Comparison of ENCODE assay signal across 11 mouse cellular contexts in the genomic region with DNA sequence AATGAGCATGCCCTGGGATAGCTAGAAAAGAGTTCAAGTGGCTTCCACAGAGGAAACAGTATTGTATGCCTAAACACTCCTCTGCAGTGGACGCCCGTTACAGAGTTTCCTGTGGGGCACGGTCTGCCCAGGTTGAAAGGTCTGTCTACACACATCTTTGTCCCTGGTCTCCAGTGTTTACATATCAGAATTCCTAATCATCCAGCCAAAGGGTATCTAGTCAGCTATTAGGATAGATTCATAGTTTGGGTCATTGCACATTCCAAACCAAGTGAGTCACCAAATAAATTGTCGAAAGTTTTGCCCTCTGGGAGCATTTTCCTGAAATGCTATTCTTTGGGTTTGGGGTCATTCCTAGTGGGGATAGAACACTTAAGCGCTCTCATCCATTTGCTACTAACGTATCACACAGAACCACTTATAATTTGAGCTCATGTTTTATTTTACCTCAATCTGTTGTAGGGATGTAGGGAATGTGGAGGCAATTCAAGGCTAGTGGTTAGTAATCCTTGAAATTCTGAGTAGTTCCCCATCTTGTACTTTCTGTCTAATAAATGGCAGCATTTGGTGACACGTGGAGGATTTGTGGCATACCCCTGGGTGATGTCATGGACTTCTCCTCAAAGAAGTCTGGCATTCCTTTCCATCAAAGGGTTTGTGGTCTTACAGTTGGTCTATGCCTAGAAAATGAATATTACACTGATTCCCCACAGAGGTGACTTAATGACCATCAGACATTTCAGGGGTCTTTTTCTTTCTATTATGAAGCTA. TPM values are rescaled to one million over a fixed set of nuclear protein-coding genes. Genes with fewer than 3 reads are reported as not detected.
DNase-seq lines count a peak whose midpoint lies in the region; ATAC-seq and TF ChIP-seq lines count a peak whose summit lies in the region.
"Had no signal": no experiment of that assay in that cellular context is flagged by ENCODE, and none has a peak within 500 bp of the region (broad histone marks: within the 10 kb centered on the region; RNA-seq: fewer than 3 reads in every experiment).

No protein-coding gene starts in this region.

- no peak overlapping the region for H3K4me2 ChIP-seq in intestine, embryonic 14.5 days (ENCODE audit: low read length)
- peak overlapping the region; percentile 65 for H3K4me2 ChIP-seq in myocyte (ENCODE audit: low read depth)

- peak; percentile 34 for DNase-seq in adrenal gland, adult 2 months
- no peak for DNase-seq in adrenal gland, postnatal 4 days (ENCODE audit: low spot score in 2 of 2)
- peak; percentile 82 for DNase-seq in liver, adult 2 months (ENCODE audit: extremely low read depth, low read depth, low spot score)
- no peak for DNase-seq in liver
- no peak for DNase-seq in intestine, embryonic 14.5 days (ENCODE audit: low spot score)
- no peak for DNase-seq in ovary, postnatal 36 days (ENCODE audit: low spot score)
- DNase-seq in natural killer cell, adult 2 months (ENCODE audit: low spot score in 2 of 2) = no peak
- DNase-seq: cerebellum, postnatal 36 days; gastrocnemius, postnatal 14 days; kidney, adult 2 months had no signal

- no peak overlapping the region for H3K4me3 ChIP-seq in liver, adult 2 months (ENCODE audit: insufficient read depth, low read depth, low read length)
- H3K4me3 ChIP-seq in intestine, embryonic 14.5 days (ENCODE audit: low read depth, low read length) = no peak overlapping the region
- no peak overlapping the region for H3K4me3 ChIP-seq in myocyte

- H3K4me1 ChIP-seq in liver, adult 2 months (ENCODE audit: control insufficient read depth, insufficient read depth, low read length) = peaks cover 7% of the 10 kb centered on the region
- H3K4me1 ChIP-seq in intestine, embryonic 14.5 days (replicated peaks; ENCODE audit: control insufficient read depth, insufficient read depth, low read length) = peaks cover 14% of the 10 kb centered on the region

- no peak overlapping the region for H3ac ChIP-seq in myocyte (ENCODE audit: control insufficient read depth, insufficient read length)

- 40% methylated on average over 7 of the region's 7 CpGs for WGBS in liver, adult 2 months
- WGBS in intestine, embryonic 14.5 days = 44% methylated on average over 7 of the region's 7 CpGs

- no peak for TF ChIP-seq CTCF in liver, adult 2 months (IDR thresholded peaks at IDR 0.05; ENCODE audit: low read depth, low read length)

- H3K27me3 ChIP-seq in liver, adult 2 months (ENCODE audit: control insufficient read depth, insufficient read depth, low read length) = no peaks in the 10 kb centered on the region
- H3K27me3 ChIP-seq in intestine, embryonic 14.5 days (replicated peaks; ENCODE audit: control insufficient read depth, insufficient read depth, low read length) = no peaks in the 10 kb centered on the region
- H3K27me3 ChIP-seq in myocyte (ENCODE audit: control insufficient read depth, insufficient read depth, insufficient read length) = no peaks in the 10 kb centered on the region

- no peaks in the 10 kb centered on the region for H3K9me3 ChIP-seq in intestine, embryonic 14.5 days (ENCODE audit: control insufficient read depth, low read length)

- H3K79me2 ChIP-seq in liver, adult 2 months (ENCODE audit: control insufficient read depth, insufficient read depth, low read length) = peaks cover 3% of the 10 kb centered on the region; the same call in 1 of the 2 replicates
- H3K79me2 ChIP-seq in myocyte (ENCODE audit: control insufficient read depth, insufficient read depth) = peaks cover 46% of the 10 kb centered on the region

- H3K27ac ChIP-seq in liver, adult 2 months (replicated peaks; ENCODE audit: insufficient read depth, low read depth, low read length) = 0 out of 2 replicates have a peak overlapping the region, but pooled peaks have one; percentile 0
- H3K27ac ChIP-seq in intestine, embryonic 14.5 days (ENCODE audit: low read depth) = peak overlapping the region; percentile 77

- TF ChIP-seq POLR2A in liver, adult 2 months (IDR thresholded peaks at IDR 0.05; ENCODE audit: extremely low read depth, insufficient read depth, low read length) = no peak
- TF ChIP-seq POLR2A in myocyte (IDR thresholded peaks at IDR 0.05; ENCODE audit: insufficient read length, low read depth) = no peak

- ATAC-seq in intestine, embryonic 14.5 days (replicated peaks; ENCODE audit: low FRiP score, low TSS enrichment, low read depth) = no peak

- H3K9ac ChIP-seq in liver, adult 2 months (ENCODE audit: low read depth, low read length) = no peak overlapping the region
- H3K9ac ChIP-seq in intestine, embryonic 14.5 days (ENCODE audit: low read length) = no peak overlapping the region

- H3K36me3 ChIP-seq in liver, adult 2 months (ENCODE audit: control insufficient read depth, insufficient read depth, low read length) = no peaks in the 10 kb centered on the region
- H3K36me3 ChIP-seq in intestine, embryonic 14.5 days (ENCODE audit: control insufficient read depth, insufficient read depth, low read length) = no peaks in the 10 kb centered on the region
- no peaks in the 10 kb centered on the region for H3K36me3 ChIP-seq in myocyte (ENCODE audit: control insufficient read depth, insufficient read depth)

TF ChIP-seq in myocyte, 11 proteins besides CTCF, POLR2A, EP300 and RAD21:
- no peak for TF ChIP-seq MAX (IDR thresholded peaks at IDR 0.05; ENCODE audit: low read depth)
- 0 out of 2 replicates have a peak, but pooled peaks have one; percentile 15 for TF ChIP-seq CEBPB (IDR thresholded peaks at IDR 0.05; ENCODE audit: insufficient read depth, poor library complexity, severe bottlenecking)
- peak; percentile 14 for TF ChIP-seq TCF12 (IDR thresholded peaks at IDR 0.05; ENCODE audit: insufficient read depth, poor library complexity, severe bottlenecking)
- TF ChIP-seq TCF3 (IDR thresholded peaks at IDR 0.05; ENCODE audit: insufficient read length, low read depth) = no peak
- TF ChIP-seq POLR2AphosphoS2 (IDR thresholded peaks at IDR 0.05; ENCODE audit: insufficient read length, low read depth) = no peak
- peak; percentile 79 for TF ChIP-seq USF1 (IDR thresholded peaks at IDR 0.05; ENCODE audit: low read depth)
- TF ChIP-seq MYOD1 (IDR thresholded peaks at IDR 0.05; ENCODE audit: control insufficient read depth in 1 of 3, insufficient read length in 2 of 3, low read depth in 2 of 3) = peak in 1 of 3 experiments; percentile 11
- TF ChIP-seq MYOG (IDR thresholded peaks at IDR 0.05; ENCODE audit: control insufficient read depth in 1 of 3, insufficient read depth in 1 of 3, insufficient read length in 2 of 3, low read depth in 2 of 3) = no peak
TF ChIP-seq in myocyte: peak in this region for 4.

RNA-seq across cellular contexts. Expression of a gene that starts 33.8 kb away (rescaled TPM):
- 10 to 100 TPM; 25.8 to 27.3 TPM for total RNA-seq in adrenal gland, adult 2 months (2021)
- 3.3 and 5.1 TPM in 2 replicates for polyA plus RNA-seq in adrenal gland, adult 2 months (2012; rRNA removed)
- total RNA-seq in adrenal gland, postnatal 4 days (2021) = 10 to 100 TPM; 40.8 to 43.4 TPM
- total RNA-seq in liver, adult 2 months (2014; rRNA removed) = 11.8 TPM in 2 replicates
- 4.5 and 4.6 TPM in 2 replicates for polyA plus RNA-seq in liver, adult 2 months (2012; rRNA removed)
- polyA plus RNA-seq in intestine, embryonic 14.5 days (2014; fragmentation: Nextera tagmentation; extraction: Ambion mirVana) = 22.3 and 23.8 TPM in 2 replicates
- polyA plus RNA-seq in myocyte (2012; fragmentation: generic; extraction: Trizol) = 13.7 TPM

Comparison
In these comparisons a context has a peak if more than half of its experiments do, and no peak if none do; other contexts are left out.
1. DNase-seq: peak in adrenal gland, adult 2 months (single experiment) and liver, adult 2 months (single experiment); none in adrenal gland, postnatal 4 days (0 of 2), liver (single experiment), intestine, embryonic 14.5 days (single experiment), ovary, postnatal 36 days (single experiment) and natural killer cell, adult 2 months (0 of 2).